Mouse (Mus musculus) kidney, embryonic 15.5 days (tissue): Measurements from ENCODE around the gene Arl15. TPM values are rescaled to one million over a fixed set of nuclear protein-coding genes. Genes with fewer than 3 reads are reported as not detected.

Experiments used
- ATAC-seq: fragments of 200-750 bp; cut with Nextera tagmentation; replicated peaks from 2 replicates; pipeline ENCODE4 v1.8.0; 2017; ENCODE audit warnings: moderate TSS enrichment; ENCODE audit not compliant: low FRiP score
- H3K27ac ChIP-seq: fragments of 300-500 bp; sonication (generic); 2 replicates; pipeline ENCODE4 v1.5.1; 2015; ENCODE audit warnings: mild to moderate bottlenecking, inconsistent platforms
- H3K27me3 ChIP-seq: fragments of 300-500 bp; sonication (generic); 2 replicates; pipeline ENCODE4 v1.6.1; 2015; ENCODE audit warnings: inconsistent platforms
- H3K36me3 ChIP-seq: fragments of 300-500 bp; sonication (generic); 2 replicates; pipeline ENCODE4 v1.6.1; 2015; ENCODE audit warnings: inconsistent platforms
- H3K4me1 ChIP-seq: fragments of 300-500 bp; sonication (generic); 2 replicates; pipeline ENCODE4 v1.6.1; 2015; ENCODE audit warnings: inconsistent platforms
- H3K4me2 ChIP-seq: fragments of 300-500 bp; sonication (generic); 2 replicates; pipeline ENCODE4 v1.6.1; 2015; ENCODE audit warnings: moderate library complexity, mild to moderate bottlenecking, inconsistent platforms
- H3K4me3 ChIP-seq: fragments of 300-500 bp; sonication (generic); replicated peaks from 2 replicates; pipeline ENCODE4 v1.5.1; 2015; ENCODE audit warnings: mild to moderate bottlenecking, inconsistent platforms
- H3K9ac ChIP-seq: fragments of 300-500 bp; sonication (generic); 2 replicates; pipeline ENCODE4 v1.6.1; 2015; ENCODE audit warnings: mild to moderate bottlenecking, inconsistent platforms
- H3K9me3 ChIP-seq: fragments of 300-500 bp; sonication (generic); replicated peaks from 2 replicates; pipeline ENCODE4 v1.6.1; 2016; ENCODE audit warnings: inconsistent platforms
- WGBS: fragments of 180-500 bp; shearing (Covaris S2); methylation state at CpG from one replicate; pipeline ENCODE4 v1.1.7; 2015; ENCODE audit warnings: mixed read lengths; 5-methylcytosine and 5-hydroxymethylcytosine counted together
- polyA plus RNA-seq: library from polyadenylated mRNA; unstranded; fragments of >200 nt; fragmentation: Nextera tagmentation; extraction: Ambion mirVana; gene quantifications from 2 replicates; pipeline ENCODE4 v1.2.1, GENCODE M21; 2015

Arl15 gene
- polyA plus RNA-seq, 1 experiment from 2014 or later, result 14.1 TPM

DNA sequence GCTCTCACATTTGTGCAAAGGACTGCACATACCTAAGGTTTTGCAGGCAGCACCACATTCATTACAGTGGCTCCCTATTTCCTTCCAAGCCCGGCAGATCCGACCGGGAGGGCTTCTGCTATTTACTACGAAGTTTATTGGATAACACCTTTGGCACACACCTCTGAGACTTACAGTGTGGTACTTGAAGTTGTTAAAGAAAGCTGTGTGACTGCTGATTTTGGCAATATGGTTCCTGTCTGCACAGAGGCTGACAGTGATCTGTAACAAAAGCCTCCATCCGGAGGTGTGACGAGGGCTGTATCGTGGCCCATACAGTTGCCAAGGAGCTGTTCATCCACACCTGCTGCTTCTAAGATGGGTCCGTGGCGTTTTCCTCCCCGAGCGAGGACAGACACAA, 335.7 kb downstream of the Arl15 start:
- no peak overlapping the region for H3K9ac ChIP-seq
- H3K27me3 ChIP-seq, result no peaks in the 10 kb centered on the region
- no peak overlapping the region for H3K27ac ChIP-seq
- no peak overlapping the region for H3K4me2 ChIP-seq
- no peaks in the 10 kb centered on the region for H3K4me1 ChIP-seq
- WGBS, result 62% methylated on average over 11 of the region's 11 CpGs
- ATAC-seq, result no peak
- H3K9me3 ChIP-seq, result no peaks in the 10 kb centered on the region; the same call in 1 of the 2 replicates
- H3K36me3 ChIP-seq, result peaks cover 7% of the 10 kb centered on the region; the same call in 1 of the 2 replicates
- H3K4me3 ChIP-seq, result no peak overlapping the region

DNA sequence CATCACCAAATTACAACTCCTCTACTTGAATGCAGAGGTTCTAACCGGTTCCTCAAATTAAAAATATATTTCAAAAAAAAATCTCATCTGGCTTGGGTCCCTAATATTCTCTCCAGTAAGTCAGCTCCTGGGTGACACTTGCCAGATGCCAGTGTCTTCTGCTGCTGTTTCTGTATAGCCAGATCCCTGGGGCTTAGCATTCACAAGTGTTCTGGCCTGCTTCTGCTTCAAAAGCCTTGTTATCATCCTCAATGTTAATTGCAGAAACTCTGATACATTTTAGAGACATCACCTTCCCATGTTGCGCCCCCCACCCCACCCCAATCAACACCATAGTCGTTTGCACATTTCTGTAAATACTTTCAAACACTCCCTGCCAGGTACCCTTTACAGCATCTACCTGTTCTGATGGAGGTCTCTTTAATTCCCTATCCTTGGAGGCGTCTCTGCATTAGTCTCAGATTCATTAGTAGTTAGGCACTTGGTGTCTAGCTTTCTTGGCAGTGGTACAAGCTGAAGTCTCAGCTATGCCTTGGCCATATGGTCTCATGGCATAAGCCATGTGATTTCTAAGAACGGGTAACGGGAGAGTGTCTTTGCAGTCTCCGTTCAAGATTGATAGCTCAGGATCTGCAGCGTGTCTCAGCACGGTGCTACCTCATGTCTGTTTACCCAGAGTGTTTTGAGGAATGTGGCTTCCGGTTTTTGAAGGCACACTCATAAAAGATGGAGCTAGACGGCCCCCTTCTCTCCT, 336.4 kb downstream of the Arl15 start:
- H3K27ac ChIP-seq, result no peak overlapping the region
- WGBS, result 52% methylated on average over 11 of the region's 11 CpGs
- no peaks in the 10 kb centered on the region for H3K27me3 ChIP-seq
- peaks cover 7% of the 10 kb centered on the region; the same call in 1 of the 2 replicates for H3K36me3 ChIP-seq
- ATAC-seq, result no peak
- H3K9me3 ChIP-seq, result no peaks in the 10 kb centered on the region; the same call in 1 of the 2 replicates
- no peak overlapping the region for H3K4me2 ChIP-seq
- H3K9ac ChIP-seq, result no peak overlapping the region
- no peak overlapping the region for H3K4me3 ChIP-seq
- no peaks in the 10 kb centered on the region for H3K4me1 ChIP-seq

DNA sequence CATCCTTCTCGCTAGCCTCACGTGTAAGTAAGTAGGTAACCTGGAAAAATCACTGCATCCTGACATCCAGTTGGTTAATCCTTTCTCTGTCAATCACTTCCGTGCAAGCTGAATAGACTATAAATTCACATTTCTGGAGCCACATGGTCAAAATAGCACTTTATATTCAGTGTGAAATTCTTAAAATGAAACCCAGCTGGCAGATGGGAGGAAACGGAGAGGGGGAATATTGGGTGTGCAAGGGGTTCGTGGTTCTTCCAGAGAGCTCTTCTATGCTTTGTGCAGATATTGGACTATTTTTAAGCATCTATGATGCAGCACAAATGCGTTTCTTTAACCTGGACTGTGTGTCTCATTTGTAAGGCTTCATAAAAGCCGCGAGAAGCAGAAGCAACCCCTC, 344.6 kb downstream of the Arl15 start:
- Histone ChIP-seq H3K4me3 (no peak overlapping the region), H3K27ac (no peak overlapping the region), H3K4me1 (peaks cover 6% of the 10 kb centered on the region), H3K36me3 (no peaks in the 10 kb centered on the region), H3K4me2 (no peak overlapping the region), H3K9me3 (no peaks in the 10 kb centered on the region), H3K27me3 (no peaks in the 10 kb centered on the region), H3K9ac (no peak overlapping the region)
- ATAC-seq, result no peak
- 86% methylated on average over 8 of the region's 8 CpGs for WGBS

DNA sequence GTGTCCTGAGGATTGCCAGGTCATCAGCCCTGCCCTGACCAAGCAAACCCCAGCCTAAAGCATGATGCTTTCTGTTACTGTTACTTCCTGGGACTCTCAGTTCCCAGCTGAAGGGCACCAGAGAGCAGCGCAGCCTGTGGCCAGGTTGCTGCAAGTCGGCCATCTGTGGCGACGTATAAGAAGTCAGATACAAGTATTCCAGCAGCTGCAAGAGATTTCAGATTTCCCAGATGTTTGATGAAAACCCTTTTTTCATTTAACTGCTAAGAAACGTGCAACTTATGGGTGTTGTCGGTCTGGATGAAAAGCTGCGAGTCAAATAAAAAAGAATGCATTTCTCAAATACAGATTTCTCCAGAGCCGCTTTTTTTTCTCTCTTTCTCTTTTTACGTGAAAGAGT, 345.3 kb downstream of the Arl15 start:
- ATAC-seq, result no peak
- H3K27ac ChIP-seq, result no peak overlapping the region
- no peak overlapping the region for H3K4me2 ChIP-seq
- no peaks in the 10 kb centered on the region for H3K9me3 ChIP-seq
- H3K9ac ChIP-seq, result no peak overlapping the region
- 84% methylated on average over 9 of the region's 9 CpGs for WGBS
- no peak overlapping the region for H3K4me3 ChIP-seq
- no peaks in the 10 kb centered on the region for H3K36me3 ChIP-seq
- H3K4me1 ChIP-seq, result peaks cover 12% of the 10 kb centered on the region
- H3K27me3 ChIP-seq, result no peaks in the 10 kb centered on the region

DNA sequence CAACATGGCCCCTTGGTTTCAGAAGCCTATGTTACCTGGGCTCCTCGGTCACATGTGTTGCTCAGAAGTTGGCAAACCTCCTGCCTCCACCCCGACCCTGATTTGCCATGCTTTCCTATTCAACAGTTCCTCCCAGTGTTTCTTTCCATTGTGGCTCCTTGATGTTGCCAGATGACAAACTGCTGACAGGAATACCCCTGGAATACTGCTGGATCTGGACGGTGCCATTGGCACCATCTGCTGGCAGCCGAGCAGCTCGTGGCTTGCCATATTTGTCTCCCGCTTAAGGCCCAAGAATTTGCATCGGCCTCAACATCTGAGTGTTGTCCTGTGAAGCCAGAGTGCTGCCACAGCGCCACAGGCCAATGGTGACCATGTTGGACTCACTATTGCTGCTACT, 348.5 kb downstream of the Arl15 start:
- no peak overlapping the region for H3K27ac ChIP-seq
- peaks cover 16% of the 10 kb centered on the region for H3K4me1 ChIP-seq
- H3K4me3 ChIP-seq, result no peak overlapping the region
- no peak for ATAC-seq
- H3K4me2 ChIP-seq, result no peak overlapping the region
- 86% methylated on average over 8 of the region's 8 CpGs for WGBS
- no peaks in the 10 kb centered on the region for H3K27me3 ChIP-seq
- H3K36me3 ChIP-seq, result no peaks in the 10 kb centered on the region
- no peak overlapping the region for H3K9ac ChIP-seq
- H3K9me3 ChIP-seq, result no peaks in the 10 kb centered on the region

DNA sequence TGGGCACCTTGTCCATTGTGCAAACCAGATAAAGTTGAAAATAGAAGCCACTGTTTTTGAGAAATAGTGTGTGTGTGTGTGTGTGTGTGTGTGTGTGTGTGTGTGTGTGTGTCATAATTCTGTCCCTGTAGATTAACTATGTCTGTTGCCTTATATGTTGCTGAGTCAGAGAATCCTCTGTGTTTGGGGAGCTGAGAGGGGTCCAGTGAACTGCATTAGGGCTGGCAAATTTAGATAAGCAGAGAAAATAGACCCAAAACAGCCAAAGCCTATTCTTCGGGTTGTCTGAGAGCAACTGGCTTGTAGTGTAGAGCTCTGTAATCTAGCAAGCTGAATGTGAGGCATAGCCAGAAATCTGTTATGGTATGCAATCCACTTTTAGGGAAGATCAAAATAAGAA, 348.9 kb downstream of the Arl15 start:
- Histone ChIP-seq H3K4me3 (no peak overlapping the region), H3K9me3 (no peaks in the 10 kb centered on the region), H3K36me3 (no peaks in the 10 kb centered on the region), H3K4me2 (no peak overlapping the region), H3K27me3 (no peaks in the 10 kb centered on the region), H3K9ac (no peak overlapping the region), H3K27ac (no peak overlapping the region), H3K4me1 (peaks cover 16% of the 10 kb centered on the region)
- 72% methylated on average over 1 of the region's 1 CpGs for WGBS
- no peak for ATAC-seq

DNA sequence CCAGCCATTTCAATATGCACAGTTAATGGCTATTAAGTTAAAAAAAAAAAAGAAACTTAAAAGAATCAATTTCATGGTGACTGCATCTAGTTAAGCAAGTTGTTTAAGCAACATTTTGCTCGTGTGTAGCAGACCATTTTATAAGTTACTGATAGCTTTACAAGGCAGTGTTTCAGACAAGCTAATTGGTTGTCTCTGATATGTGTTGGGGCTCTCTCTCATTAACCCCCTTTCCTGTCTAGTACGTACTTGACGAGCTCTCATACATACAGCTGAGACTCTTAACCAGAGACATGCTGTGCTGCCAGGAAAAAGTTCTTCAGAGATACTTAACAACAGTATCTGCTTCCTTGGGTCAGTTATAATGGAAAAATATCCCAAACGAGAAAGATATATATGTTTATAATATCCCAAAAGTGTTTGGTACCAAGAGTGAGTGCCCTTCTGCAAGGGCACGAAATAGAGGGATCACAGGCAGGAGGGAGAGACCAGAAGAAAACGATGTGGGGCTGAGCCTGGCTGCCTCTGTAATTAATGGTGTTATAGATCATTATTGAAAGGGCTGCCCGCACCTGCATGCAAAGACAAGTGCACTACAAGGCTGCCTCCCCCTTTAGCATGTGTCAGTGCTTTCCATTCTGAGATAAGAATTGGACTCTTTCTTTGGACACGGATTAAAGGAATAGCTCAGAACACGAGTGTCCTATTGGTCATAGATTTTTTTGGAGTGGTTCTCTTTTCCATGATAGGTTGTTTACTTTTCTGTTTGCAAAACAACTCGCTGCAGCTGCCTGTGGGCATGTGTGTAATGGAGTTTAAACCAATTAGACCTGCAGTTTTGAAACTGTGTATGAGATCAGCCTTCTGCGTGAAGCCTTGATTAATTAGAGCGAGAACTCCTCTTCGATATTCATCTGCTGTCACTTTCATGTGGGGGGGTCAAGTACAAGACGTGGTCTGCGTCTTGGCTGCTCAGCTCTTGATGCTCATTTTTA, 350.0 kb downstream of the Arl15 start:
- no peaks in the 10 kb centered on the region for H3K9me3 ChIP-seq
- 38% methylated on average over 15 of the region's 15 CpGs for WGBS
- H3K4me1 ChIP-seq, result peaks cover 16% of the 10 kb centered on the region
- H3K27ac ChIP-seq, result no peak overlapping the region
- no peak overlapping the region for H3K4me3 ChIP-seq
- no peaks in the 10 kb centered on the region for H3K27me3 ChIP-seq
- H3K36me3 ChIP-seq, result no peaks in the 10 kb centered on the region
- H3K9ac ChIP-seq, result no peak overlapping the region
- peak; percentile 55 for ATAC-seq
- peak overlapping the region; percentile 6; the same call in 1 of the 2 replicates for H3K4me2 ChIP-seq

DNA sequence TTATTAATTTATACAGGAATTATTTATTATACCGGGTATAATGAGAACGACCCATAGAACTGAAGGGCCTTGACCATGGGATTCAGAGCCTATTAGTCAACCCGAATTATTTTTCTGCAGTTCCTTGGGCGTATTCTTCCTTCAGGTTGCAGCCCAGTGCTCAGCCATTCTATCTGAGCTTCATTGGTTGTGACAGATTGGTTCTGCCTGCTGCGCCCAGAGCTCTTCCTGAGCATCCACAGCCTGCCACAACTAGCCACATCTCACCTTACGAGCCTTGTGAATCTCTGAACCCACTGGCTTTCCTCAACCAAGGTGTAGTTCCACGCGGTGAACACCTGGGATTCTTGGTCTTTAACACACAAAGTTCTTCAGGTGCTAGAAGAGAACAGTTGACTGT, 350.9 kb downstream of the Arl15 start:
- H3K36me3 ChIP-seq, result no peaks in the 10 kb centered on the region
- H3K9ac ChIP-seq, result no peak overlapping the region
- no peaks in the 10 kb centered on the region for H3K9me3 ChIP-seq
- no peak for ATAC-seq
- peaks cover 16% of the 10 kb centered on the region for H3K4me1 ChIP-seq
- H3K4me3 ChIP-seq, result no peak overlapping the region
- no peaks in the 10 kb centered on the region for H3K27me3 ChIP-seq
- no peak overlapping the region for H3K4me2 ChIP-seq
- no peak overlapping the region for H3K27ac ChIP-seq
- WGBS, result 87% methylated on average over 8 of the region's 8 CpGs

DNA sequence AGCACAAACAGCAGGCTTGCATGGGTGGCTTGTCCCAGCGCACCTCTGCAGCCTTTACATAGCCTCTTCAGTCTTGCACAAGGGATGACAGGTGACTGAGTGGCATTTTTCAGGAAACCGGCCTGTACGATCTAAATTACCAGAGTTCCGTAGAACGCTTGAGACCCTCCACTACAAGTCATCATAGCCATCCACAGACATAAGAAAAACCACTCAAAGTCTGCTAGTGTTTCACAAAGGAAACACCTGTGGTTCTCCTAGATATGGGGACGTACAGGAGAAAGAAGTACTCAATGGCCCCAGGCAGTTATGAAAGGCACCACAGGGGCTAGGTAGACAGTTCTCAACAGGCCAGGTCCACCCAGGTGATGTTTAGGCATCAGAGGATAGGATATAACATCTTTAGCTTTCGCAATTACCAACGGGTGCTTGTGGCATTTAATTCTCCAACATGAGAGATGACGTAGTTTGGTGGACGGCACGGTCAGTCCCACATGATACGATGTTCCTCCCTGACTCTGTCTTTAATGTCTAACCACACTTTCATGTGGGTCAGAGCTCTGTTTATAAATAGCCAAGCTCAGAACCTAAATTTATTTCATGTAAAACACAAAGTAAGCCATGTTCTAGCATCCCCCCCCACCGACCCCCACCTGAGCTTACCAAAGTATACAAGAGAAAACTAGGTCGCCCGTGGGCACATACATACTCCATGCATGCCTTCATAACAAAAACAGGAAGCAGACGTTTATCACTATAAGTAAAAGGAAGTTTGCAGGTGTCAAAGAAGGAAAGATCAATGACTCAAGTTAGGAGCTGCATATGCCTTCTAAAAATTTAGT, 356.8 kb downstream of the Arl15 start:
- no peak overlapping the region for H3K9ac ChIP-seq
- 0 out of 2 replicates have a peak, but pooled peaks cover 6% of the 10 kb centered on the region for H3K4me1 ChIP-seq
- no peak overlapping the region for H3K27ac ChIP-seq
- peaks cover 9% of the 10 kb centered on the region for H3K36me3 ChIP-seq
- H3K4me2 ChIP-seq, result no peak overlapping the region
- WGBS, result 84% methylated on average over 16 of the region's 16 CpGs
- no peak for ATAC-seq
- H3K4me3 ChIP-seq, result no peak overlapping the region
- H3K9me3 ChIP-seq, result no peaks in the 10 kb centered on the region
- no peaks in the 10 kb centered on the region for H3K27me3 ChIP-seq

DNA sequence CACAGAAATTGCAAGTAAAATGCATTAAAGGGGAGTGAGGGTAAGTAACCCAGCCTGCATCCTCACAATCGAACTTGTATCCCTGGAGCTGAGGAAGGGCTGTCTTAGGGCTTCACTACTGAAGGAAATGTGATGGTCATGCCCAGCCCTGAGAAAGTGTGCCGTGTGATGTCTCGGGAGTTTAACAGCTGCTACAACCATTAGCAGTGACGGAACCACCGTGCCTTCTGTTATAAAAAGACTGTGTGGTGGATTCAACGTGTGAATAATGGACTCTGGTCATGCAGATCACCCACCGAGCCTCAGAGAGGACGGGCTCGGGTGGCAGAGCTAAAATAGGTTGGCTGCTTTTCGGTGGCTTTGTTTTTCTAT, 357.4 kb downstream of the Arl15 start:
- Histone ChIP-seq H3K9ac (no peak overlapping the region), H3K4me1 (0 out of 2 replicates have a peak, but pooled peaks cover 8% of the 10 kb centered on the region), H3K27me3 (no peaks in the 10 kb centered on the region), H3K4me2 (no peak overlapping the region), H3K36me3 (peaks cover 9% of the 10 kb centered on the region), H3K9me3 (no peaks in the 10 kb centered on the region), H3K27ac (no peak overlapping the region), H3K4me3 (no peak overlapping the region)
- WGBS, result 35% methylated on average over 10 of the region's 10 CpGs
- no peak for ATAC-seq

DNA sequence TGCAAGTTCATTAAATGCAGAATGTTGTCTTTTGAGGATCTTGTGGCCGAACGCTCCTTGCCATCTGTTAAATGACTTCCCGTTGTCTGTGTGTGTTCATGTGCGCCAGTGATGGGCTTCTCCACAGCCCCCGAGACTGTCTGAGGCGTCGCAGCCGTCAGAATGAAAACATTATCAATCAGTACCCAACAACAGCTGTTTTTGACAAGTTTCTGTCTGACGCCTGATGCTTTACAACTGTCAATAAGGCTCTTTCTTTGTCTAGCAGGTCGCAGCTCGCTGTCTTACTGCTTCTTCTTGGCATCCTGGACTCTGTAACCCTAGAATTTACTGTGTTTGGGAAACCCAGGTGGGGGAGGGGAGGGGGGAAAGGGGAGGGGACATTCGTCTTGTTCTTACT, 362.4 kb downstream of the Arl15 start:
- no peak for ATAC-seq
- H3K4me1 ChIP-seq, result peaks cover 16% of the 10 kb centered on the region
- H3K27me3 ChIP-seq, result no peaks in the 10 kb centered on the region
- H3K9me3 ChIP-seq, result no peaks in the 10 kb centered on the region
- no peak overlapping the region for H3K9ac ChIP-seq
- H3K4me2 ChIP-seq, result no peak overlapping the region
- H3K4me3 ChIP-seq, result no peak overlapping the region
- H3K36me3 ChIP-seq, result peaks cover 9% of the 10 kb centered on the region
- 26% methylated on average over 12 of the region's 12 CpGs for WGBS
- no peak overlapping the region for H3K27ac ChIP-seq
